Mouse (Mus musculus) cerebellum, postnatal 4 days (tissue): ENCODE measurements around the gene Ncam2.

Experiments used
- DNase-seq, 2 experiments: peaks; one replicate each; pipeline ENCODE4 v3.0.0; 2022; ENCODE audit warnings: low spot score in 2 of 2, mixed read lengths in 1 of 2

The Ncam2 gene

GRCm38 (mm10) chr16:81650286-81650685 is 449.8 kb downstream of the Ncam2 start:
- no peak for DNase-seq

GRCm38 (mm10) chr16:81651550-81651949 is 451.1 kb downstream of the Ncam2 start:
- DNase-seq = peak in 1 of 2 experiments; percentile 43

GRCm38 (mm10) chr16:81656550-81656949 is 456.1 kb downstream of the Ncam2 start:
- no peak for DNase-seq

GRCm38 (mm10) chr16:81673866-81674265 is 473.4 kb downstream of the Ncam2 start:
- no peak for DNase-seq

- no peak for DNase-seq
Measured at GRCm38 (mm10) chr16:81675546-81675945, 475.0 kb downstream of the Ncam2 start.
